Mouse (Mus musculus): Measurements from ENCODE around the gene Epb41l1. TPM values are rescaled to one million over a fixed set of nuclear protein-coding genes. Genes with fewer than 3 reads are reported as not detected.
A peak's percentile ranks its signal among the peaks of the same experiment; 100 is the strongest.

Epb41l1 gene
- polyA plus RNA-seq, 1 experiment: 226 TPM

GRCm38 (mm10) chr2:156476748-156477151 lies 56.0 kb downstream of the Epb41l1 start:
- H3K4me3 ChIP-seq (ENCODE audit: insufficient read depth, low read length): peak overlapping the region; percentile 75
- peaks cover 5% of the 10 kb centered on the region for H3K4me1 ChIP-seq (ENCODE audit: control insufficient read depth, insufficient read depth, low read length)
- peak; percentile 80 for TF ChIP-seq POLR2A (IDR thresholded peaks at IDR 0.05; ENCODE audit: extremely low read depth, insufficient read depth, low read length)
- TF ChIP-seq CTCF (IDR thresholded peaks at IDR 0.05; ENCODE audit: extremely low read depth, insufficient read depth, low read length): no peak
- peak overlapping the region; percentile 94 for H3K27ac ChIP-seq (ENCODE audit: insufficient read depth, low read length)

- Histone ChIP-seq H3K4me1 (ENCODE audit: control insufficient read depth, insufficient read depth, low read length) (peaks cover 7% of the 10 kb centered on the region), H3K27ac (ENCODE audit: insufficient read depth, low read length) (peak overlapping the region; percentile 35; the same call in 1 of the 2 replicates), H3K4me3 (ENCODE audit: insufficient read depth, low read length) (peak overlapping the region; percentile 75)
- TF ChIP-seq POLR2A (IDR thresholded peaks at IDR 0.05; ENCODE audit: extremely low read depth, insufficient read depth, low read length) (0 out of 2 replicates have a peak, but pooled peaks have one; percentile 33), CTCF (IDR thresholded peaks at IDR 0.05; ENCODE audit: extremely low read depth, insufficient read depth, low read length) (no peak)
Measured at GRCm38 (mm10) chr2:156478046-156478690, 57.5 kb downstream of the Epb41l1 start.

DNA sequence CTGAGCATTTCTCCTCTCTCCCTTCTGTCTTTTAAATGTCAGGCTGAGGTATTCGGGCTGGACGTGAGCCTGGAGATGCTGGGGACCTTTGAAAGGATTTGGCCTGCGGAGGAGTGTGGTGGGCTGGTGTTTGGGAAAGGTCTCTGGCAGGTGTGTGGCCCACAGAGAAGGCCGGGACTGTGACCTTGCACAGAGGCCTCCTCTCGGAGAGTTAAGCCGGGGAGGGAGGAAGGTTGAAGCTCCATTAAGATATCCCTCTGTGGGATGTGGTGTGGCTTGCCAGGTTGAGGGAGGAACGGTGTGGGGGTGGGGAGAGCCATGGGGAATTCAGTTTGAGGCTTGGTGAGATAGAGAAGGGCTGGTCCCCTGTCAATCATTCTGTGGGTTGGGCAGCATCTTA lies 59.1 kb downstream of the Epb41l1 start:
- TF ChIP-seq POLR2A (IDR thresholded peaks at IDR 0.05; ENCODE audit: extremely low read depth, insufficient read depth, low read length): no peak
- TF ChIP-seq CTCF (IDR thresholded peaks at IDR 0.05; ENCODE audit: extremely low read depth, insufficient read depth, low read length): no peak
- peak overlapping the region; percentile 56; the same call in 1 of the 2 replicates for H3K27ac ChIP-seq (ENCODE audit: insufficient read depth, low read length)
- 0 out of 2 replicates have a peak overlapping the region, but pooled peaks have one; percentile 1 for H3K4me3 ChIP-seq (ENCODE audit: insufficient read depth, low read length)
- peaks cover 7% of the 10 kb centered on the region for H3K4me1 ChIP-seq (ENCODE audit: control insufficient read depth, insufficient read depth, low read length)

- H3K4me3 ChIP-seq (ENCODE audit: insufficient read depth, low read length): no peak overlapping the region
- H3K4me1 ChIP-seq (ENCODE audit: control insufficient read depth, insufficient read depth, low read length): peaks cover 8% of the 10 kb centered on the region
- TF ChIP-seq POLR2A (IDR thresholded peaks at IDR 0.05; ENCODE audit: extremely low read depth, insufficient read depth, low read length) (no peak), CTCF (IDR thresholded peaks at IDR 0.05; ENCODE audit: extremely low read depth, insufficient read depth, low read length) (no peak)
- H3K27ac ChIP-seq (ENCODE audit: insufficient read depth, low read length): no peak overlapping the region
Measured at GRCm38 (mm10) chr2:156480267-156480666, 59.6 kb downstream of the Epb41l1 start.

GRCm38 (mm10) chr2:156482299-156482698 lies 61.6 kb downstream of the Epb41l1 start:
- Histone ChIP-seq H3K4me3 (ENCODE audit: insufficient read depth, low read length) (no peak overlapping the region), H3K27ac (ENCODE audit: insufficient read depth, low read length) (no peak overlapping the region), H3K4me1 (ENCODE audit: control insufficient read depth, insufficient read depth, low read length) (peaks cover 11% of the 10 kb centered on the region)
- TF ChIP-seq POLR2A (IDR thresholded peaks at IDR 0.05; ENCODE audit: extremely low read depth, insufficient read depth, low read length): no peak
- TF ChIP-seq CTCF (IDR thresholded peaks at IDR 0.05; ENCODE audit: extremely low read depth, insufficient read depth, low read length): peak; percentile 57

DNA sequence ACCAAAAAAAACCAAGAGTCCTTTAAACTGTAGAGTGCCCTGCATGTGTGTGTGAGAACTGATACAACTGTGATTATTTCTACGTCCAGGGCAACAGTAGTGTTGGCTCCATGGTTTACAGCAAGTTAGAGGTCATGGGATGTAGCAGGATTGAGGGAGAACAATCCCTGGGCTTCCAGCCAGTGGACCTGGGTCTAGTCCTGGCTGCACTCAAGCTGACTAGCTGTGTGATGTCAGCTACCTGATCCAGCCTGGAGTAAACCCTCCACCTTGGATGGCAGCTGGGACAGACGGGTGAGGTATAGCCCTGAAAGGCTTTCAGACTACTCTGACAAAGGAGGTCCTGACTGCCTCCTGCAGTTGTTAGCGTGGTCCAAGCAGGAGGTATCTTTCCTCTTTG lies 62.1 kb downstream of the Epb41l1 start:
- H3K4me3 ChIP-seq (ENCODE audit: insufficient read depth, low read length): no peak overlapping the region
- H3K27ac ChIP-seq (ENCODE audit: insufficient read depth, low read length): no peak overlapping the region
- TF ChIP-seq POLR2A (IDR thresholded peaks at IDR 0.05; ENCODE audit: extremely low read depth, insufficient read depth, low read length) (no peak), CTCF (IDR thresholded peaks at IDR 0.05; ENCODE audit: extremely low read depth, insufficient read depth, low read length) (no peak)

GRCm38 (mm10) chr2:156483204-156483603 lies 62.5 kb downstream of the Epb41l1 start:
- H3K4me3 ChIP-seq (ENCODE audit: insufficient read depth, low read length): no peak overlapping the region
- no peak overlapping the region for H3K27ac ChIP-seq (ENCODE audit: insufficient read depth, low read length)
- TF ChIP-seq POLR2A (IDR thresholded peaks at IDR 0.05; ENCODE audit: extremely low read depth, insufficient read depth, low read length) (no peak), CTCF (IDR thresholded peaks at IDR 0.05; ENCODE audit: extremely low read depth, insufficient read depth, low read length) (no peak)
- peaks cover 14% of the 10 kb centered on the region for H3K4me1 ChIP-seq (ENCODE audit: control insufficient read depth, insufficient read depth, low read length)

More for the DNA sequence above, 62.1 kb downstream of the Epb41l1 start:
- H3K4me1 ChIP-seq (ENCODE audit: control insufficient read depth, insufficient read depth, low read length): peaks cover 14% of the 10 kb centered on the region

- Histone ChIP-seq H3K27ac (ENCODE audit: insufficient read depth, low read length) (no peak overlapping the region), H3K4me3 (ENCODE audit: insufficient read depth, low read length) (no peak overlapping the region), H3K4me1 (ENCODE audit: control insufficient read depth, insufficient read depth, low read length) (peaks cover 20% of the 10 kb centered on the region)
- TF ChIP-seq POLR2A (IDR thresholded peaks at IDR 0.05; ENCODE audit: extremely low read depth, insufficient read depth, low read length): no peak
- TF ChIP-seq CTCF (IDR thresholded peaks at IDR 0.05; ENCODE audit: extremely low read depth, insufficient read depth, low read length): no peak
Measured at GRCm38 (mm10) chr2:156486086-156486751, 65.5 kb downstream of the Epb41l1 start.

DNA sequence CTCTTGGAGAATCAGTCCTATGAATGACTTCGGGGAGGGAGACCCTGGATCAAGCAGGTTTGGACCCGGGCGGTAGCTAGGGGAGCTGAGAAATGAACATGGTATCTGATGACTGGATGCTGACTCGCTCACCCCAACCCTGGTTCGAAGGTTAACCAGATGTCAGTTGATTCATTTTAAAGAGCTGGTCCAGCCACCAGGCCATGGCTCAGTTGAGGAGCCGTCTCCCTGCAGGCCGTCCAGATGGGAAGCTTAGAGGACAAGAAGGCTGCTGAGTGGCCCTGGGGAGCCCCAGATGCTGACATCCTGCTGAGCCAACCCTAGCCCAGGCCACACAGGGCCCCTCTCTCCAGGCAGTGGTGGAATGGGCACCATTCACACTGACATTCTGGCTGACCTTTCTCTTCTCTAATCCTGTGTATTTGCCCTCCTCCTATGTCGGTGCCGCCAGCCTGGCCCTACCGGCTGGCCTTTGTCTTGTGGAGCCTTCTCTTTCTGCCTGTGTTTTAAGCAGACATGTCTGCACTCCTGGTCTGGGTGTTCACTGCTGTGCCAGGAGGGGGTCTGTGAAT lies 67.0 kb downstream of the Epb41l1 start:
- TF ChIP-seq CTCF (IDR thresholded peaks at IDR 0.05; ENCODE audit: extremely low read depth, insufficient read depth, low read length) (no peak), POLR2A (IDR thresholded peaks at IDR 0.05; ENCODE audit: extremely low read depth, insufficient read depth, low read length) (no peak)
- H3K4me3 ChIP-seq (ENCODE audit: insufficient read depth, low read length): no peak overlapping the region
- peaks cover 20% of the 10 kb centered on the region for H3K4me1 ChIP-seq (ENCODE audit: control insufficient read depth, insufficient read depth, low read length)
- peak overlapping the region; percentile 2; the same call in 1 of the 2 replicates for H3K27ac ChIP-seq (ENCODE audit: insufficient read depth, low read length)

Measured in cortical plate, adult 2 months (tissue).